Mouse (Mus musculus) neutrophil, adult 5-6 weeks (primary cell): ENCODE data around the gene Fyn. TPM values are rescaled to one million over a fixed set of nuclear protein-coding genes. Genes with fewer than 3 reads are reported as not detected.

Experiments
- ATAC-seq: fragments of 151-379, 151-347 bp; 2 replicates; pipeline ENCODE4 v1.8.0; 2017; ENCODE audit warnings: mild to moderate bottlenecking, moderate TSS enrichment; ENCODE audit not compliant: insufficient number of reproducible peaks, poor library complexity, low FRiP score, severe bottlenecking; ENCODE audit errors: extremely low read depth
- total RNA-seq: library from RNA; stranded (forward); fragments of 200-1000 nt; gene quantifications from 2 replicates; pipeline ENCODE4 v1.2.3, GENCODE M21; 2017

Gene Fyn
- total RNA-seq, 1 experiment from 2014 or later: 56.6 TPM

GRCm38 (mm10) chr10:39431265-39431664 is 62.6 kb downstream of the Fyn start:
- no peak for ATAC-seq

- no peak for ATAC-seq
These were observed 64.3 kb downstream of the Fyn start for GRCm38 (mm10) chr10:39432648-39433568.

- no peak for ATAC-seq
These were observed 65.2 kb downstream of the Fyn start for GRCm38 (mm10) chr10:39433893-39434292.

GRCm38 (mm10) chr10:39434758-39435448 is 66.2 kb downstream of the Fyn start:
- no peak for ATAC-seq

GRCm38 (mm10) chr10:39438905-39439304 is 70.2 kb downstream of the Fyn start:
- no peak for ATAC-seq

GRCm38 (mm10) chr10:39440506-39440905 is 71.9 kb downstream of the Fyn start:
- no peak for ATAC-seq

GRCm38 (mm10) chr10:39441636-39442035 is 73.0 kb downstream of the Fyn start:
- ATAC-seq: no peak

- ATAC-seq: no peak
These were observed 74.5 kb downstream of the Fyn start for GRCm38 (mm10) chr10:39443122-39443521.

- peak; percentile 16; the same call in 1 of the 2 replicates for ATAC-seq
These were observed 75.3 kb downstream of the Fyn start for GRCm38 (mm10) chr10:39443947-39444346.

GRCm38 (mm10) chr10:39445870-39446269 is 77.2 kb downstream of the Fyn start:
- ATAC-seq: no peak

- no peak for ATAC-seq
These were observed 78.1 kb downstream of the Fyn start for GRCm38 (mm10) chr10:39446706-39447105.

- no peak for ATAC-seq
These were observed 80.5 kb downstream of the Fyn start for GRCm38 (mm10) chr10:39449179-39449578.

- no peak for ATAC-seq
These were observed 81.7 kb downstream of the Fyn start for GRCm38 (mm10) chr10:39450356-39450755.

- ATAC-seq: no peak
These were observed 82.4 kb downstream of the Fyn start for GRCm38 (mm10) chr10:39451065-39451464.

- ATAC-seq: no peak
These were observed 83.4 kb downstream of the Fyn start for GRCm38 (mm10) chr10:39451918-39452624.

- no peak for ATAC-seq
These were observed 86.7 kb downstream of the Fyn start for GRCm38 (mm10) chr10:39455344-39455743.

GRCm38 (mm10) chr10:39455857-39456620 is 87.4 kb downstream of the Fyn start:
- no peak for ATAC-seq

GRCm38 (mm10) chr10:39456776-39457175 is 88.1 kb downstream of the Fyn start:
- ATAC-seq: no peak

GRCm38 (mm10) chr10:39457281-39457680 is 88.6 kb downstream of the Fyn start:
- ATAC-seq: no peak
